Mouse (Mus musculus): ENCODE measurements around the gene Enc1. TPM values are rescaled to one million over a fixed set of nuclear protein-coding genes. Genes with fewer than 3 reads are reported as not detected.
"Not testable (repeated sequence)": the region's sequence is repeated elsewhere in the genome, so short reads cannot be mapped to it uniquely, and the experiment has no call there.

Gene Enc1
- polyA plus RNA-seq, 1 experiment from 2014 or later = 1.7 TPM

- 83% methylated on average over 10 of the region's 10 CpGs for WGBS (ENCODE audit: insufficient replicate concordance)
- H3K27ac ChIP-seq (ENCODE audit: low read depth) = no peak overlapping the region
- ATAC-seq (no peak), DNase-seq (no peak)
- TF ChIP-seq EP300 (IDR thresholded peaks at IDR 0.05; ENCODE audit: low read depth) (no peak), CTCF (IDR thresholded peaks at IDR 0.05; ENCODE audit: low read depth) (no peak)
- no peak overlapping the region for H3K4me2 ChIP-seq (ENCODE audit: low read depth, low read length)
- H3K27me3 ChIP-seq (ENCODE audit: insufficient read depth, low read length) = no peaks in the 10 kb centered on the region
- H3K9ac ChIP-seq (replicated peaks) = no peak overlapping the region
- H3K4me1 ChIP-seq (ENCODE audit: insufficient read depth) = no peaks in the 10 kb centered on the region
- H3K4me3 ChIP-seq (ENCODE audit: low read depth, low read length) = no peak overlapping the region
- no peaks in the 10 kb centered on the region for H3K9me3 ChIP-seq (ENCODE audit: low read length)
- H3K36me3 ChIP-seq (replicated peaks; ENCODE audit: insufficient read depth, low read length) = no peaks in the 10 kb centered on the region
Measured at GRCm38 (mm10) chr13:97262676-97263075, 21.8 kb downstream of the Enc1 start.

- H3K9ac ChIP-seq (replicated peaks); H3K27ac ChIP-seq (ENCODE audit: low read depth); ATAC-seq; H3K4me2 ChIP-seq (ENCODE audit: low read depth, low read length); H3K36me3 ChIP-seq (replicated peaks; ENCODE audit: insufficient read depth, low read length); H3K9me3 ChIP-seq (ENCODE audit: low read length); H3K4me3 ChIP-seq (ENCODE audit: low read depth, low read length); DNase-seq; H3K4me1 ChIP-seq (ENCODE audit: insufficient read depth); H3K27me3 ChIP-seq (ENCODE audit: insufficient read depth, low read length): not testable (repeated sequence)
- WGBS (ENCODE audit: insufficient replicate concordance) = 79% methylated on average over 6 of the region's 6 CpGs
Measured at GRCm38 (mm10) chr13:97265534-97265933, 24.6 kb downstream of the Enc1 start.

- Histone ChIP-seq H3K4me1 (ENCODE audit: insufficient read depth) (no peaks in the 10 kb centered on the region), H3K9me3 (ENCODE audit: low read length) (peaks cover 4% of the 10 kb centered on the region), H3K9ac (replicated peaks) (no peak overlapping the region), H3K27ac (ENCODE audit: low read depth) (no peak overlapping the region), H3K4me3 (ENCODE audit: low read depth, low read length) (no peak overlapping the region), H3K36me3 (replicated peaks; ENCODE audit: insufficient read depth, low read length) (no peaks in the 10 kb centered on the region), H3K4me2 (ENCODE audit: low read depth, low read length) (no peak overlapping the region), H3K27me3 (ENCODE audit: insufficient read depth, low read length) (no peaks in the 10 kb centered on the region)
- ATAC-seq (no peak), DNase-seq (no peak)
- 60% methylated on average over 2 of the region's 2 CpGs for WGBS (ENCODE audit: insufficient replicate concordance)
- no peak for TF ChIP-seq CTCF (IDR thresholded peaks at IDR 0.05; ENCODE audit: low read depth)
- TF ChIP-seq EP300 (IDR thresholded peaks at IDR 0.05; ENCODE audit: low read depth) = no peak
Measured at GRCm38 (mm10) chr13:97270723-97271122, 29.8 kb downstream of the Enc1 start.

GRCm38 (mm10) chr13:97271641-97272040 is 30.7 kb downstream of the Enc1 start:
- no peaks in the 10 kb centered on the region for H3K27me3 ChIP-seq (ENCODE audit: insufficient read depth, low read length)
- H3K36me3 ChIP-seq (replicated peaks; ENCODE audit: insufficient read depth, low read length) = no peaks in the 10 kb centered on the region
- H3K27ac ChIP-seq (ENCODE audit: low read depth) = no peak overlapping the region
- DNase-seq = no peak
- no peak overlapping the region for H3K4me3 ChIP-seq (ENCODE audit: low read depth, low read length)
- TF ChIP-seq EP300 (IDR thresholded peaks at IDR 0.05; ENCODE audit: low read depth) = no peak
- no peak for TF ChIP-seq CTCF (IDR thresholded peaks at IDR 0.05; ENCODE audit: low read depth)
- H3K4me1 ChIP-seq (ENCODE audit: insufficient read depth) = no peaks in the 10 kb centered on the region
- no peak overlapping the region for H3K9ac ChIP-seq (replicated peaks)
- H3K9me3 ChIP-seq (ENCODE audit: low read length) = peaks cover 4% of the 10 kb centered on the region
- 70% methylated on average over 6 of the region's 6 CpGs for WGBS (ENCODE audit: insufficient replicate concordance)
- H3K4me2 ChIP-seq (ENCODE audit: low read depth, low read length) = no peak overlapping the region
- ATAC-seq = no peak

GRCm38 (mm10) chr13:97274757-97275156 is 33.9 kb downstream of the Enc1 start:
- WGBS (ENCODE audit: insufficient replicate concordance) = 68% methylated on average over 3 of the region's 3 CpGs
- ATAC-seq (no peak), DNase-seq (no peak)

GRCm38 (mm10) chr13:97275482-97275881 is 34.6 kb downstream of the Enc1 start:
- H3K27me3 ChIP-seq (ENCODE audit: insufficient read depth, low read length) = no peaks in the 10 kb centered on the region
- no peak overlapping the region for H3K4me2 ChIP-seq (ENCODE audit: low read depth, low read length)
- H3K4me3 ChIP-seq (ENCODE audit: low read depth, low read length) = no peak overlapping the region
- no peak overlapping the region for H3K27ac ChIP-seq (ENCODE audit: low read depth)
- WGBS (ENCODE audit: insufficient replicate concordance) = 55% methylated on average over 10 of the region's 10 CpGs
- no peaks in the 10 kb centered on the region for H3K36me3 ChIP-seq (replicated peaks; ENCODE audit: insufficient read depth, low read length)
- DNase-seq = no peak
- no peak for TF ChIP-seq CTCF (IDR thresholded peaks at IDR 0.05; ENCODE audit: low read depth)
- TF ChIP-seq EP300 (IDR thresholded peaks at IDR 0.05; ENCODE audit: low read depth) = no peak
- H3K4me1 ChIP-seq (ENCODE audit: insufficient read depth) = no peaks in the 10 kb centered on the region
- no peaks in the 10 kb centered on the region for H3K9me3 ChIP-seq (ENCODE audit: low read length)
- ATAC-seq = no peak
- no peak overlapping the region for H3K9ac ChIP-seq (replicated peaks)

More at GRCm38 (mm10) chr13:97274757-97275156, 33.9 kb downstream of the Enc1 start:
- Histone ChIP-seq H3K27ac (ENCODE audit: low read depth) (no peak overlapping the region), H3K27me3 (ENCODE audit: insufficient read depth, low read length) (no peaks in the 10 kb centered on the region), H3K4me1 (ENCODE audit: insufficient read depth) (no peaks in the 10 kb centered on the region), H3K36me3 (replicated peaks; ENCODE audit: insufficient read depth, low read length) (no peaks in the 10 kb centered on the region), H3K9me3 (ENCODE audit: low read length) (no peaks in the 10 kb centered on the region), H3K9ac (replicated peaks) (no peak overlapping the region), H3K4me2 (ENCODE audit: low read depth, low read length) (no peak overlapping the region), H3K4me3 (ENCODE audit: low read depth, low read length) (no peak overlapping the region)
- no peak for TF ChIP-seq EP300 (IDR thresholded peaks at IDR 0.05; ENCODE audit: low read depth)
- TF ChIP-seq CTCF (IDR thresholded peaks at IDR 0.05; ENCODE audit: low read depth) = no peak

All from liver, postnatal 0 days (tissue).